Mouse (Mus musculus) heart, adult 9 months (tissue): ENCODE measurements around the gene 2900026A02Rik.

Experiments
- DNase-seq, 2 experiments: peaks; one replicate each; pipeline ENCODE4 v3.0.0; 2022; ENCODE audit warnings: low spot score in 2 of 2

Gene 2900026A02Rik

DNA sequence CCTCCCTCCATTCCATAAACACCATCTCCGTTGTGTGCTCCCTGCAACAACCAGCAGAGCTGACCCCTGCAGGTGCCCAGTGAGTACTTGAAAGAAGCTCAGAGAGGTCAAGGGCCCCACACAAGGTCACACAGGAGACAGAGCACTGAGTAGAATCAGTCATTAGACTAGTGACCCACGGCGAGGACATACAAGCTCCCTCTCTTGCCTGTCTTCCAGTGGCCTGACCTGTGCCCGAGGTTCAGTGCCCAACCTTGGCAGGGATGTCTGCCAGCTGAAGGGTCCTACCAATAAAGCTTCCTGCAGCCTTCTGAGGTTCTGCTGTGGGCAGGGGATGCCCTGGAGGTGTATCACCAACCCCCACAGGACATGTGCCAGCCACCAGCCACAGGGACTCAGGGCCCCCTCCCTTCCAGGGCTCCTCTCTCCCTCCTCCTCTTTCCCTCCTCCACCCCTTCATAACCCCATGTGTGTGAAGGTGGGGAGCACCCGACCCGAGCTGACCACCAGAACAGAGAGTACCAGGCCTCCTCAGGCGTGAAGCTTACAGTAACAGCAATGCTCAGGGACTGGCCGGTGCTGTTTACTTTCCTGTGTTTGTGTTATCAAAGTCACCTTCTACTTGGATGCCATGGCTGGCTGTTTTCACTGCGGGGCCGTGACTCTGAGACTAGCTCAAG lies 8.7 kb downstream of the 2900026A02Rik start:
- DNase-seq: no peak

DNA sequence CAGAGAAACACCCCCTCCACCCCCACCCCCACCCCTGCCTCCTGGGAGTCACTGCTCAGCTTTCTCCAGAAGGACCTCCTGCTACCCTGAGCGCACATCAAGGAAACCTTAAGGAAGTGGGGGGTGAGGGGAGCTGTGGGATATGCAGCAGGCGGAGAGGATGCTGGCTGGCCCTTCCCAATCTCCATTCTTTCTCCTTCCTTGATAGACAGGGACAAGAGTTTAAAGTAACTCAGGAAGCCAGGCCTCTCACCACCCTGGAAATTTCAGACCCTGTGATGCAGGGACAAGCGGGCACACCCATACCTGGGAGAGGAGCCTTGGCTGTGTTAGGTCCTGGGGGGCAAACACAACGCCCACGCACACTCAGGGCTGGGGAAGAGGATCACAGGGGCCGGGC lies 10.7 kb downstream of the 2900026A02Rik start:
- peak; percentile 44 to 70 for DNase-seq

DNA sequence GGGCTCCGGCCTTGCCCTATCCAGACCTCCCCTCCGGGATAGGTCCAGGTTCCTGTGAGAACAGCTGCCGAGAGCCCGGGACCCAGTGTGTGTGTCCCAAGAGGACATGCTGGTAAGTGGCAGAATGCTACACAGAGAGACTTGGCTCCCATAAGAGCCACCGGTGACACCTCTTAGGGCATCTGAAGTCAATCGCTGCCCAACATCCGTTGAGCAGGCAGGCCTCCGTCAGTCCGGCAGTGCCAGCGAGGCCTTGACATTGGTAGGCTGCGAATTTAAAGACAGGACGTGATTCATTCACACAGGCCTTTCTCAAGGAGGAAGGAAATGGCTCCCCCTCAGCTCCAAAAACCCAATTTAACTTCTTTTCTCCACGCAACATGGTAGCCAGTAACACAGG lies 11.1 kb downstream of the 2900026A02Rik start:
- peak; percentile 43 to 59 for DNase-seq

DNA sequence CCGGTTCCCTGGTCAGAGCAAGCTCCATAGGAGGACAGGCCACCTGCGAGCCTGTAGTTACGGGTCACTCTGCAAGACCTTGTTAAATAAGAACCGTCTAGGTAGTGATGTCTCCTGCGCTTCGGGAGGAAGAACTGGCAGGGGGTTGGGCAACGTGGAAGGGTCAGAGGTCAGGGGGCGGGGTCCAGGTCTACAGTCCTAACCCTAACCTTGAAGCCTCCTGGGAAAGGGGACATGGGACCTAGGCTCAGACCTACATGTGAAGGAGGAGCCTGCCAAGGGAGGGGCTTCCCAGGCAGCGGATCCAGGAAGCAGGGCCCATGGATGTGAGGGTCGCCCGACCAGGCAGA lies 11.7 kb downstream of the 2900026A02Rik start:
- no peak for DNase-seq

DNA sequence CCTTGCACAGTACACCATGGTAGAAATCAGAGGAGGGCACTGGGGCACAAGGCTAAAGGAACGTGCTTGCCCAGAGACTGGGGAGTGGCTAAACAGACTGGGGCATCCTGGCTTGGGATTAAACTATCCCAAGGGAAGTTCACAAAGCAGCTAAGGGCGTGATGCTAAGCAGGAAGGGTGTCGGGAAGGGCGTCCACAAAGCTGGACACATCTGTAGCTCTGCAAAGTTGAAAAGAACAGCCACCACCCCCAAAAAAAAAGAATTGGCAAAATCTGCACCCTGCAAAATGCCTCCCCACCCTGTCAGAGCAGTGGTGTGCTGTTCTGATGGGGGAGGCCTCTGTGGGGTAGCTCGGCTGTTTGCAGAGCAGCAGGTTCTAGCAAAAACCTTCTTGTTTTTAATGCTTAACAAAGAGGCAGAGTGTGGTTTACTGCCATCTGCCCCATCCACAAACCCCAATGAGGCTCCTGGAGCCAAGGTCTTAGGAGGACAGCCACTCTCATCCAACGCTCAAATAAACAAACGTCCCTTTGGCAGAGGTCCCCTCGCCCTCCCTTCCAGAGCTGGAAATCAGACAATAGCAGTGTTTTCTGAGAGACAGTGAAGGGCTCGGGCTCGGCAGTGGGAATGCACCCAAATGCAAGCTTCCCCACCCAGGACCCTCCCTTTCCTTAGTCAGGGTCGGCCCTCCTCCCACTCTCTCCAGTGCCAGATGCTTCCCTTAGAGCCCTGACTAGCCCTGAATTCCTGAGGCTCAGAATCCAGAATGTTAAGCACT lies 12.2 kb downstream of the 2900026A02Rik start:
- DNase-seq: peak; percentile 90

DNA sequence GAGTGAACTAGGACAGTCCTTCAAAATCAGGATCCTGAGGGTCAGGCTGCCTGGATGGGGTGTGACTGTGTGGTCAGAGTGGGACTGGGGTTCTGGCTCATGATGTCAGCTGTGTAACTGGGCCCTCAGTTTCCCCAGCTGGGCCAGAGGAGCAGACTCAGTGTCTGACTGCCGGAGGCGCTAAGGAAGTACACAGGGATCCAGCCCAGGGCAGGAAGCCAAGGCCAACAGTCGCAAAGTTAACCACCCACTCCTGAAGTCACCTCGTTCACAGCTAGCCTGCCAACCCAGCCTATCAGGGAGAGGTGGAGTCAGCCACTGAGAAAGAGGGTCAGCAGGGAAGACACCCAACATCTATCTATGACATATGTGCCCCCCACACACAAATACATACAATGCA lies 13.0 kb downstream of the 2900026A02Rik start:
- DNase-seq: peak; percentile 79 to 83

DNA sequence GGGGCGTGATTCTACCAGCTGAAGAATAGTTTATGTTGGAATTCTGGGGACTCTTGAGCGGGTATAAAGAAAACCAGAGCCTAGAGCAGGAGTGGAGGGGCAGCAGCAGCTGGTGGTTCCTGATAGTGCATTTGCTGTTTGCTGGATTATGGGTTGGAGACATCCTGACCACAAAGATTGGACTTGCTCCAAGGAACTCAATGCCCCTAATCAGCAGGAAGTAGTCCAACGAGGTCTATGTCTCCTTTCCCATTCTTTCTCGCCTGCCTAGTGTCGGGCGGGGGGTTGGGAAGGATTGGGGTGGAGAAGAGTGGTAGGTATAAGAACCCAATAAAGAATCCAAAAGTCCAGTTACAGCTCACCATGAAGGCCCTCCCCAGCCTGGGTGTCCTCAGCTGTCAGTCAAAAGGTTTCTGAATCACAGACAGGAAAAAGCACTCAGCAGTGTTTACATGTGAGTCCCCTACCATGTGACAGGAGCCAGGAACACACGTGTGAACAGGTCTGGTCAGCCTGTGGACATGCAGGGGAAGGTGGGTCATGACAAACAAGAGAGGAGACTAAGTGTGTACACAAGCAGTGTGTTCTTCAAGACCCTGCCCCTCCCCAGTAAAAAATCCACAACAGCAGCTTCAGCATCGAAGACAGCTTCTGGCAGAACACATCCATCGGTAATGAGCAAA lies 14.2 kb downstream of the 2900026A02Rik start:
- DNase-seq: no peak

DNA sequence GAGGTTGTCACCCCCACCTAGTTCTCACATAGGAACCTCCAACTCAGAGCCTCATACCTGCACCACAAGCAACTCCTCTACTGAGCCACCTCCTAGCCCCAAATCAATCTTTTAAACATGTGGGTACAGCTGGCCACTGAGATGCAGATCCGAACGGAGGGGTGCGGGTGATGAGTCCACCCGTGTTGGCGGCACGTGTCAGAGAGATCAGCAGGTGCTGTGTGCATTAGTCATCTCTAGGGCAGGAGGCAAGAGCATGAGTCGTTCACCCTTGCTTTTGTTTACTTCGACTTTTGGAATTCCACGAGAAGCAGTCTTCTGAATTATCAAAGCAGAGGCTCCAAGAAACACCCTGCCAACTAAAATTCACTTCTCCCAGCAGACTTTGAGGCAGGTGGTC lies 16.8 kb downstream of the 2900026A02Rik start:
- no peak for DNase-seq

DNA sequence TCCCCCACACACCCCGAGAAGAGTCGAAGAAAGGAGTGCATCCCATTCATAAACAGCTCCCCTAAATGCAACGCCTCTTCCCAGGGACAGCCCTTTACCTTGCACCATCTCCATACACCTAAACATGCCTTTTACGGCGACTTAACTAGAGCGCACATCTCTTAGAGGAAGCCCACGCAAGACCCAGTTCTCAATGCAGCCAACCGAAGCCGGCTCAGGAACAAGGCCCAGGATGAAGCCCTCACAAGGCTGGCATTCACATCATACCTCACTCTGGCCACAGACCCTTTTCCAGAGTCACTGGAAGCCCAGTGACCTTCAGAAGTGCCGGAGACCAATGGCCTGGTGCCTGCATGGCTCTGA lies 21.3 kb downstream of the 2900026A02Rik start:
- no peak for DNase-seq

DNA sequence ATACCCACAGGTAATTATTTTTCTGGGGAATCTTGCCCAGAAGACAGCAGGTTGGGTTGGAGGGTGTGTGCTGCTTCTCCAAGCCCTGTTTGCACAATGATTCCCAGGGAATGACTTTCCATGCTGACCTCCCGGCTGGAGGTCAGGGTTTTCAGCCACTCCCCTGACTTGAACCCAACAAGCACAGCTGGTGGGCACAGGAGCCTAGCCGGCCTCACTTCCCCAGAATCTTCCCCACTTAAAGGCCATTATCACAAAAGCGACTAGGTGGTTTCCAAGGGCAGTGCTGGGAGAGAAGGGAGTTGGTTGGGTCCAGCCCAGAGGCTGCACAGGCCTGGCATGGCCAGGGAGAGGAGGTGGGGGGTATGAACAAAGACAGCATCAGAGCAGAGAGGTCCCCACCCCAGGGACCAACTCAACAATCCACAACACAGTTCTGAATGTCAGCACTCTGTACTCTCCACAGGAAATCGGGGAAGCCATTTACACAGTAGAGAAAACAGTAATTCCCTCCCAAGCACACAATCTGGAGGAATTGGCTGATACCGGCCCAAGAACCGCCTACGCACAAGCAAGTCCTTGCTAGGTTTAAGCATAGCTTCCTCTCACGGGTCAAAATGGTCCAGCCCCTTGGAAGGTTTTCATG lies 21.8 kb downstream of the 2900026A02Rik start:
- DNase-seq: peak; percentile 62 to 72

DNA sequence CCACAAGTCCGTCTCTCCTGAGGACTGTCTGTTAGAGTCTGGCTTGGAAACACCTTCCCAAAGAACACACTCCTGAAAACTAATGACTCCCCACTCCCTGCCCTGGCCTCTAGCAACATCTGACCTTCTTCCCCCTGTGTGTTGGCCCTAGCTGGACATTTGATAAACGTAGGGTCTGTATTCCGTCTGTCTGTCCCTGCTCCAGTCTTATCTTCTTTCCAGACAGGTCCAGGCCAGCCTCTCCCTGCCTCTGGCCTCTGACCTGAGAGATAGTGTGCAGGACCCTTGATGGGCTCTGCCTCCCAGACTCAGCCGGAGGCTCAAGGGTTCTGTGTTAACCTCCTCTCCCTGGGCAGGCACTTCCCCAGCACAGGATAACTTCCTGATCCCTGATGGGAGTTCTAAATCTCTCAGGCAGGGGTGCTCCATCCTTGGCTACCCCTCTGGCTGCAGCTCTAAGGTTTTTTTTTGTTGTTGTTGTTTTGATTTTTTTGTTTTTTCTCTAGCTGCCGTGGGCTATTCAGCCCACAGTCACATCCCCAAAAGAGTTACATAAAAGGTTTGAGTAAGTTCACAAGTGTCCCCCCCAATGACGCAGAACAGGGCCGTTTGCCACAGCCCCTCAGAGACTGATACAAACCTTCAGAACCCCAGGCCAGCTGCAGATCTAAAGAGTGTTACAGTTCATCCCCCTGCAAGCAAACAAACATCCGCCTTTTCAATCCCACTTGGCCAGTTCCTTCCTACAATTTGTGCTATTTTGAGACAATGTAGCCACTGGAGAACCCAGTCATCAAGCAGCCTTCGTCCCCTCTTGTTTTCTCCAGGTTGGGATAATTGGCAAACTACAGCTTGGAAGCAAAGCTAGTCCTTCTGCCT lies 23.9 kb downstream of the 2900026A02Rik start:
- DNase-seq: peak; percentile 47 to 80

DNA sequence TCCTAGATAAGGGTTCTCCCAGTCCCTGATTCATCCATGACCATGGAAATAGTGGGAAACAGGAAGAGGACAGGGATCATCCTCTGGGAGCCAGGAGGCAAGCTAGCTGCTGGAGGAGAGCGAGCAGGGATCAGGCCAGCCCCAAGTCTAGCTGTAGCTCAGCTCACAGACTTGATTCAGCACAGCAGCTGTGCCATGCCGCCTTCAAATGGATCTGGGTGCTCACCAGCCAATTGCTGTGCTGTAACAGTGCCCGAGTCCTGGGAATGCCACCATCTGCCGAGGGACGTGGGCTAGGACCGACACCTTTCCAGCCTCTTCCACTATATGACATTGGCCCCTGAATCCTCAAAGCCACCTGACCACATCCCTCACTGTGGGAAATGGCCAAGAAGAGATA lies 25.1 kb downstream of the 2900026A02Rik start:
- DNase-seq: no peak

DNA sequence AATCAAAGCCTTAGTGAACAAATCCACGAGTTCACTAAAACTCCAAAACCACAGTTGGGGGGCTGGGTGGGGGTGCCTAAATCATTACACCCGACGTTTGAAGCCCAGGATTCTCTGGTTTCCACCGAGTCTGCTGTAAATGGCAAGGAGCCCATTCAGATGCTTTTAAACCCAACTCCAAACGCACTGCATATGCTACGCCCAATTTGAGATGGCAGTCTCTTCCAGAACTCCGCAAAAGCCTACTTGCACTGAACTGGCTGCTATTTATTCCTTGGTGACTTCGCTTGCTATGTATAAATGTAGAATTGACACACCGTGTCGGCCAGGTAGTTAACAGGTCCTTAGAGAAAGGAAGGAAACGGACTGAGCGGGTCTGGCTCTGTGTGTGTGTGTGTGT lies 25.6 kb downstream of the 2900026A02Rik start:
- no peak for DNase-seq

DNA sequence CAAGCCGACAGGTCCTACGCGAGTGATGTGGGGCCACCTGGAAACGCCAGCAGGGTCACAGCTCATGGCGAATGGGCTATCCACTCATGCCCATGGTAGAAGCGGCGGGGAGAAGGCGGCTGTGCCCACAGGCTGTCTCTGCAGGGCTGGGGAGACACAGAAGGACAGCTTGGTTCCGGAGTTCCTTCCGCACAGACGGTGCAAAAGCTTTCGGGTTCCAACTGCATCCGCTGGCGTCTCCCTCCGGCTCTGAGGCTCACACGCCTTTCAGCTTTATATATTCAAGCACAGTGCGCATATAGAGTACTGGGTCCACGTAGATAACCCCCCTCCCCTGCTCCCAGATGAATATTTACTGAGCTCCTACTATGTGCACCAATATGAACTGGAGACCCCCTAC lies 27.3 kb downstream of the 2900026A02Rik start:
- no peak for DNase-seq

DNA sequence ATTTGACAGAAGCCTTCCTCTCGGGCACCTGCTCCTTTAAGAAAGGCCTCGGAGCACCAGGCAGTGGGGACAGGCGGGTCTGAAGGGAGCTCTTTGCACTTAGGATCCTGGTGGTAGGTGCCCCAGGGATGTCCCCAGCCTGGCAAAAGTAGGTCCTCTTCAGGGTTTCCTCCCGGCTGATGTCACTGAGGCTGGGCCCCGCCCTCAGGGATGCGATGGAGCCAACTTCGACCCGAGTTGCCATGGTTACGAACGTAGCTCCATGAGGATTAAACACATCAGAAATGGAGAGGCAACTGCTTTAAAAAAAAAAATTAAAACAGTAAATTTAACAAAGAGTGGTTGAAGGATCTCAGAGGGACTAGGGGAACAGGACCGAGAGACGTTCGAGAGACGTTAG lies 29.1 kb downstream of the 2900026A02Rik start:
- DNase-seq: no peak

DNA sequence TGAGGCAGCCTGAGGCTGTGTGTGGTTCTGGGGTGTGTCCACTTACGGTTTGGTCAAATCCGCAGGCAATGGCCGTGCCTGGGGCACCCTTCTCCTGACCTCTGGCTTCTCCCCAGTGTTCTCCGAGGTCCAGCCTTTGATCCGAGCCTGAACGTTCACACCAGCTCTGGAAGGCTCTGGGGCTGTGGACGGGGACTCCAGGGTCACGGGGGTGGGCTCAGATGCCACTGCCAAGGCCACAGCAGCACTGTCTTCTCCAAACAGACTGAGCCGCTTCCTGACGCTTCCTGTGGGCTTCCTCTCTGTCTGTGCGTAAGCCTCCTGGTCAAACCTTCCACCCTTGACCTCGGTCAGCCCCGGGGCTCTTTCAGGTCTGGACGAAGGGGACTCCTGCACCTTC lies 30.5 kb downstream of the 2900026A02Rik start:
- DNase-seq: no peak

DNA sequence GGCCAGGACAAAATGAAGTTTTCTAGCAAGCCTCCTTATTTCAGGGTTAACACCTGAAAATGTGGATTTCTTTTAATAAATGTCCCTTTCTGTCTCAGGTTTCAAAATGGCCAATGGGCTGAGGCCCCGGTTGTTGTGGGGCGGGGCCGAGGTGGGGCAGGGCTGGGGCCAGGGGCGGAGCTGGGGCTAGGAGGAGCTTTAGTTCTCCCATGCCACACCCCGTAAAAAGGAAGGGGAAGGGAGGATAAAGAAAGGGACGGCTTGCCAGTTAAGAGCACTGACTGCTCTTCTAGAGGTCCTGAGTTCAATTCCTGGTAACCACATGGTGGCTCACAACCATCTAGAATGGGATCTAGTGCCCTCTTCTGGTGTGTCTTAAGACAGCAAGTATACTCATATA lies 39.6 kb downstream of the 2900026A02Rik start:
- no peak for DNase-seq

DNA sequence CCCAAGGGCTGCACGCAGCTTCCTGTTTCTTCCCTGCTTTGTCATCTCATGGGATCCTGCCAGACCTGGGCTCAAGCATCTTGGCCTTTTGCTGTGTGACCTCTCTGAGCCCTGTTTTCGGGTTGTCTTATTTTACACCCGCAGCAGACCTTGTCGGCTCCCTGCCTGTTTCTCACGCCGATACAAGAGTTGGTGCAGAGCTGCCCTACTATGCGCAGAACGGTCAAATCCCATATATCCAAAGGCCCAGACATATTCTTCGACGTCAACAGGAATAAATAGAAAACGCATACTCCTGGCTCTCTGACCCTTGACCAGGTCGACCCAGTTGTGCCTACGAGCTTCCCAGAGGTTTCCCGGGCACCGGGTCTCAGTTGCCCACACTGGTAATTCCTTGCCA lies 40.3 kb downstream of the 2900026A02Rik start:
- DNase-seq: no peak

DNA sequence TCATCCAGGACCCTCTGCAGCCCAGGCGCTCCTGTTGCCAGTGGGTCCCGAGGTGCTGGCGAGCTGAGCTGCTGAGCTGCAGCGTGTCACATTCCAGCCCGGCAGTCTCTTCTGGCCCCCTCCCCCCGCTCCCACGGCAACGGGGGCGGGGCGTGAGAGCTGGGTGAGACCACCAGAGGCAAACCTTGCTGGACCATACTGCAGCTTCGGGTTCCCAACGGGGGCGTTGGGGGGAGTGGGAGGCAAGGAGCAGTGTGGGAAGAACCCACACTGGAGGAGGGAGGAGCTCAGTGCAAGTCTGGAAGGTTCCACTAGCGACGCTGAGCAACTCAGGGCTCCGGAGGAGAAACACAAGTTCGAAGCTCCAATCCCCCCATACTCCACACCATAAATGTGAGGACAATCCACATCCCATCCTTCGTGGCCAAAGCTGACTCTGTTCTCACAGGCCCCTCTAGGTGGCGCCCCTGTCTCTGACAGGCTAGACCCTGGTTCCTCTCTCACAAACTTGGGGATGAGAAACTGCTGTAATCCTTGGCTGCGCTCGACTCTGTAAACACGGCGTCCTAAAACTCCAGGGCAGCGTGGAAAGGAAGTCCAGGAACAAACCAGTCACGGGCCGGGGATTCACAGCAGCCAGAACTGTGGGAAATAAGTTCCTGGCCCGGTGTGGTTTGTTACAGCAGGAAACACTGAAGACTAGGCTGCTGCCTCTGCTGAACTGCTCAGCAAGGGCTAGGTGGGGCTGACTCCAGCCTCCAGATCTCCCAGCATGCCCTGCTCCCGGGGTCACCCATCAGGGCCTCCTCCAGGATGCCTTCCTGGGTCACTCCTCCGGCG lies 41.0 kb downstream of the 2900026A02Rik start:
- peak; percentile 94 to 95 for DNase-seq

DNA sequence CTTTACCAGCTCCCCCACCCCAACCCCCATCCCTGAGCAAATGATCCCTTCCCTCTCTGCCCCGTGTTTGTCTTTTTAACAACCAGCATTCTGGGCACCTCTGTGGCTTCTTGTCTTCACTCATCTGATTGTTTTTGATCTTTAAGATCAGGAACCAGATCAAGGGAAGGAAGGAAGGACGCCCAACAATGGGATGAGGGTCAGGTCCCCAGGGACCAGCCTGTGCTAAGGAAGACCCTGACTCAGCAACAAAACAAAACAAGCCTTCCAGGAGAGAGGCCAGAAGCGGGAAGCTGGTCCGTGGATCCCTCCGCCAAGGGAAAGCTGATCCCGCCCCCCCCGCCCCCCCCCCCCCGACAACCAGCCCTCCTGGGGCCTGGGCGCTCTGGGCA lies 41.6 kb downstream of the 2900026A02Rik start:
- DNase-seq: no peak

DNA sequence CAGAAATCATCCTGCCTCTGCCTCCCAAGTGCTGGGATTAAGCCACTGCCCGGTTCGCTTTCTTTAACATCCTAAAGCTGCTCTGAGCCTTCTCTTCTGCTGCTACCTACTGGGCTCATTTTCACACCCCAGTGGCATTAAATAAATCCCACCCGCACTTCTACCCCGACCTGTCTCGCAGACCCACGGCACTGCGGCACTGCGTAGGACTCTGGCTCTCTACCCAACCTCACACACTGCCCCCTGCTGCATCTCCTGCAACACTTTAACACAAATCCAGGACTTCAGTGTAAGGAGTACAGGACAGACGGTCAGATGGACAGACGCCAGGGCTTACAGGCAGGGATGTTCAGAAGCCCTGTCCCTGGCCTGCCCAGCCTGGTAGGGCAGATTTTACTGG lies 45.1 kb downstream of the 2900026A02Rik start:
- DNase-seq: no peak
